Mouse (Mus musculus) kidney, postnatal 0 days (tissue): ENCODE measurements around the gene Usp8. TPM values are rescaled to one million over a fixed set of nuclear protein-coding genes. Genes with fewer than 3 reads are reported as not detected.

ENCODE experiments used
- ATAC-seq: fragments of 200-750 bp; cut with Nextera tagmentation; replicated peaks from 2 replicates; pipeline ENCODE4 v1.8.0; 2017; ENCODE audit warnings: low read depth, moderate number of reproducible peaks, moderate TSS enrichment, moderate library complexity; ENCODE audit not compliant: low FRiP score
- DNase-seq: peaks from one replicate; pipeline ENCODE4 v3.0.0-alpha.2; 2016; ENCODE audit warnings: low spot score
- H3K27ac ChIP-seq: fragments of 300-500 bp; sonication (generic); 2 replicates; pipeline ENCODE4 v1.5.1; 2014; ENCODE audit warnings: mild to moderate bottlenecking
- H3K27me3 ChIP-seq: fragments of 300-500 bp; sonication (generic); 2 replicates; pipeline ENCODE4 v1.6.1; 2014; ENCODE audit warnings: low read length, mixed read lengths; ENCODE audit not compliant: insufficient read depth
- H3K36me3 ChIP-seq: fragments of 300-500 bp; sonication (generic); 2 replicates; pipeline ENCODE4 v1.6.1; 2014; ENCODE audit warnings: low read length, mixed read lengths; ENCODE audit not compliant: insufficient read depth
- H3K4me1 ChIP-seq: fragments of 300-500 bp; sonication (generic); replicated peaks from 2 replicates; pipeline ENCODE4 v1.6.1; 2014; ENCODE audit warnings: antibody characterized with exemption, low read length, mixed read lengths; ENCODE audit not compliant: insufficient read depth
- H3K4me2 ChIP-seq: fragments of 300-500 bp; sonication (generic); 2 replicates; pipeline ENCODE4 v1.6.1; 2014; ENCODE audit warnings: mild to moderate bottlenecking, low read length, moderate library complexity, mixed read lengths
- H3K4me3 ChIP-seq: fragments of 300-500 bp; sonication (generic); replicated peaks from 2 replicates; pipeline ENCODE4 v1.5.1; 2014; ENCODE audit warnings: low read depth, low read length
- H3K9ac ChIP-seq: fragments of 300-500 bp; sonication (generic); 2 replicates; pipeline ENCODE4 v1.6.1; 2014; ENCODE audit warnings: low read depth, low read length
- H3K9me3 ChIP-seq: fragments of 300-500 bp; sonication (generic); replicated peaks from 2 replicates; pipeline ENCODE4 v1.6.1; 2016; ENCODE audit warnings: low read length, inconsistent platforms, mixed read lengths
- CTCF ChIP-seq: IDR thresholded peaks from 2 replicates; pipeline ENCODE4 v1.5.1; 2016; ENCODE audit warnings: antibody characterized with exemption, low read depth, mild to moderate bottlenecking, moderate library complexity
- WGBS: fragments of 180-500 bp; shearing (Covaris S2); extraction: QIAGEN DNeasy Blood & Tissue Kit; methylation state at CpG from one replicate; pipeline ENCODE4 v1.1.7; 2014; 5-methylcytosine and 5-hydroxymethylcytosine counted together
- polyA plus RNA-seq: library from polyadenylated mRNA; unstranded; fragments of >200 nt; fragmentation: Nextera tagmentation; extraction: Ambion mirVana; gene quantifications from 2 replicates; pipeline ENCODE4 v1.2.1, GENCODE M21; 2015

The Usp8 gene
- polyA plus RNA-seq, 1 experiment from 2014 or later, result 35.7 TPM

DNA sequence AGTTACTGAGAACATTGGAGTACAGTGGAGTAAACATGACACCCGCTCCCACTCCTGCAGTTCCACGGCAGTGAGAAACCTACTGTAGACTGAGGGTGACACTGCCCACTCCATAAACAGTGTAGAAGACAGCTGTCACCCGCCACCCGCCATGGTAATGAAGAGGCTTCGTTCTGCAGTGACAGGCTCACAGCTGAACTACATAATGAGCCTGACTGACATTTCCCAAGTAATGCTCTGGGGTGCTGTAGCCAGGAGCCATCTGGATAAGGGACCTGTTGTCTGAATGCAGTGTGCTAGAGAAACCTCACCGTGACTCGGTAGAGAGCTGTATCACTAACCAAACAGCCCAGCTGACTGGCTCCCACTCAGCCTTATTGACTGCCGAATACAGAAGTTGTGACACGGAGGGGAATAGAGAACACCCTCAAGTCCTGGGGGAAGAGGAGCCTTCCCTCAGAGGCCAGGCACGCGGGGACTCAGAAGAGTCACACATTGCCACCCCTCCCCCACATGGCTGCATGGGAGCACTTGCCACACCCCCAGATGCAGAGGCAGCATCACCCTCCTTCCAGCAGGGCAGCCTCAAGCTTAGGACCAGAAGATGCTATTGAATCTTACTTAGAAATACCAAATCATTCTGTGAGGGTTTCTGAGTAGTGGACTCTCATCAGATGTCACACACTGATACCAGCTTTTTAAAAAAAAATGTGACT is 58.9 kb downstream of the Usp8 start:
- ATAC-seq, result no peak
- 37% methylated on average over 11 of the region's 11 CpGs for WGBS

DNA sequence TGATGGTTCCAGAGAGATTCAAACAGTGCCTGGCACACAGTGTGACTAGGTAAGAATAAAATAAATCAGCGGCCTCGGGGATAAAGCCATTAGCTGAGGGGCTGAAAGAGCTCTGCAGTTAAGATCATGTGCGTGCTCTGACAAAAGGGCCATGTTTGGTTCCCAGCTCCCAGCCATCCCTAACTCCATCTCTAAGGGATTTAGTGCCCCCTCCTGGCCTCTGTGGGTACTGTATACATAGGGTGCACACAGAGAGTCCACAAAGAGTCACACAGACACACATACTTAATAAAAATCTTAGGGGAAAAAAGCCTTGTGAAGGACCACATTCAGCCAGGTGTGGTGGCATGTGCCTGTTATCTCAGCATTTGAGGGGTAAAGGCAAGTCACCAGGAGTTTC is 60.5 kb downstream of the Usp8 start:
- peak; percentile 15; the same call in 1 of the 2 replicates for TF ChIP-seq CTCF
- Histone ChIP-seq H3K9me3 (no peaks in the 10 kb centered on the region), H3K4me2 (no peak overlapping the region), H3K4me1 (no peaks in the 10 kb centered on the region), H3K4me3 (no peak overlapping the region), H3K9ac (no peak overlapping the region), H3K27ac (no peak overlapping the region), H3K27me3 (no peaks in the 10 kb centered on the region), H3K36me3 (peaks cover 2% of the 10 kb centered on the region; the same call in 1 of the 2 replicates)
- 98% methylated on average over 3 of the region's 3 CpGs for WGBS
- DNase-seq, result no peak
- no peak for ATAC-seq

More for the DNA sequence above, 58.9 kb downstream of the Usp8 start:
- Histone ChIP-seq H3K36me3 (peaks cover 7% of the 10 kb centered on the region; the same call in 1 of the 2 replicates), H3K4me3 (no peak overlapping the region), H3K9me3 (no peaks in the 10 kb centered on the region), H3K27me3 (no peaks in the 10 kb centered on the region), H3K9ac (no peak overlapping the region), H3K4me2 (no peak overlapping the region), H3K4me1 (no peaks in the 10 kb centered on the region), H3K27ac (no peak overlapping the region)
- TF ChIP-seq CTCF, result no peak
- DNase-seq, result peak; percentile 25

DNA sequence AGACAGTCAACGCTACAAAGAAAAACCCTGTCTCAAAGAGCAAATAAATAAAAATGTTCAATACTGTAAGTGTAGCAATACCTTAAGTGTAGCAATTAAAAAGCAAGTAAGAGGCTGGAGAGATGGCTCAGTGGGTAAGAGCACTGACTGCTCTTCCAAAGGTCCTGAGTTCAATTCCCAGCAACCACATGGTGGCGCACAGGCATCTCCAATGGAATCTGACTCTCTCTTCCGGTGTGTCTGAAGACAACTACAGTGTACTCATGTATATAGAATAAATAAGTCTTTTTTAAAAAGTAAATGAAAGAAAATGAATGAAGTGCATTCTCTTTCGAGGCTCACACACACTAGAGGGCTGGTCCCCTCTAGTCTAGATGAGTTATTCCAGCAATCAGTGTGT is 61.1 kb downstream of the Usp8 start:
- H3K4me3 ChIP-seq, result no peak overlapping the region
- no peak overlapping the region for H3K27ac ChIP-seq
- ATAC-seq, result no peak
- H3K9ac ChIP-seq, result no peak overlapping the region
- H3K4me2 ChIP-seq, result no peak overlapping the region
- no peaks in the 10 kb centered on the region for H3K4me1 ChIP-seq
- no peaks in the 10 kb centered on the region for H3K36me3 ChIP-seq
- no peaks in the 10 kb centered on the region for H3K27me3 ChIP-seq
- DNase-seq, result no peak
- peak; percentile 56 for TF ChIP-seq CTCF
- 71% methylated on average over 4 of the region's 4 CpGs for WGBS
- no peaks in the 10 kb centered on the region for H3K9me3 ChIP-seq

DNA sequence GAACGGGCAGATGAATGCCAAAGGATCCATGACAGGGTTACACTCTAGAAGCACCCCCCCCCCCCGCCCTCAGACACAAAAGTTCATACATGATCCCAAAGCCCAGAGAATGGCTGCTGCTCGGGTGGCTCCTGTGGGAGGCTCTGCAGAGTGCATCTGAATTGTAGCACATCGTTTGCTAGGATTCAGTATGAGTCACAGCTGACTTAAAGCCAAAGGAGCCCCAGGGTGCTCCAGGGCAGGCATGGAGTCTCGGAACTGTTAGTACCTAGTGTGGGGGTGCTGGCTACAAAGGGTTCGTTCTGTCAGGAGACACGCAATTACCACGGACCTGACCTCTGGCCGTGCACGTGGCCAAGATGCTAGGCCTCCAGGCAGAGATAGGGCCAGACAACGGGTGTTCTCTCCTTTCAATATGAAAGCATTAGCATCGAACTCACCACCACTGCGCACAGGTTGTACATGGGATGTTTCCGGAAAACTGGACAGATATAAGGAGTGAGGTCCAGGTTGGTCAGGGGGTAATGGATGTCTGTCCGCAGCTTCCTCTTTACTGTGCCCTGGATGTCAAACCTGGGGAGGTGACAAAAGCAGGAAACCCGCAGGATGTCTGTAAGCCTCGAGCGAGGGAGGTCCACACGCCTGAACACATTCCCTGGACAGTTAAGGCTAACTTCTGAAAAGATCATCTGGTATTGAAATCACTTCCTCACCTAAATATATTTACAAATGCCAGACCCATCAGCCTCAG is 62.5 kb downstream of the Usp8 start:
- no peaks in the 10 kb centered on the region for H3K27me3 ChIP-seq
- ATAC-seq (no peak), DNase-seq (no peak)
- no peak overlapping the region for H3K27ac ChIP-seq
- no peaks in the 10 kb centered on the region for H3K36me3 ChIP-seq
- 62% methylated on average over 19 of the region's 19 CpGs for WGBS
- no peak overlapping the region for H3K9ac ChIP-seq
- TF ChIP-seq CTCF, result no peak
- H3K4me3 ChIP-seq, result no peak overlapping the region
- H3K4me1 ChIP-seq, result no peaks in the 10 kb centered on the region
- H3K9me3 ChIP-seq, result no peaks in the 10 kb centered on the region
- no peak overlapping the region for H3K4me2 ChIP-seq

DNA sequence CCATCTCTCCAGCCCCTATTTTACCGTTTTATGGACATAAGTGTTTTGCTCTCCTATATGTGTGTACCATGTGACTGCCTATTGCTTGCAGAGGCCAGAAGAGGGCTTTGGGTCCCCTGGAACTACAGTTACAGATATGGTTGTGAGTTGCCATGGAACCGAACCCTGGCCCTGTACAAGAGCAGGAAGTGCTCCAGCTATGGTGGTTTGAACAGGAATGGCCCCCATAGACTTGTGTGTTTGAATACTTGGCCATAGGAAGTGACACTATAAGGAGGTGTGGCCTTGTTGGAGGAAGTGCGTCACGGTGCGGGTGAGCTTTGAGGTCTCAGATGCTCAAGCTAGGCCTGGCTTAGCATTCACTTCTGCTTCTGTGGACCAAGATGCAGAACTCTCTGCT is 65.1 kb downstream of the Usp8 start:
- Histone ChIP-seq H3K4me3 (no peak overlapping the region), H3K9ac (no peak overlapping the region), H3K27me3 (no peaks in the 10 kb centered on the region), H3K9me3 (no peaks in the 10 kb centered on the region), H3K4me2 (no peak overlapping the region), H3K36me3 (no peaks in the 10 kb centered on the region), H3K27ac (no peak overlapping the region), H3K4me1 (no peaks in the 10 kb centered on the region)
- 85% methylated on average over 5 of the region's 5 CpGs for WGBS
- ATAC-seq (no peak), DNase-seq (no peak)
- no peak for TF ChIP-seq CTCF

DNA sequence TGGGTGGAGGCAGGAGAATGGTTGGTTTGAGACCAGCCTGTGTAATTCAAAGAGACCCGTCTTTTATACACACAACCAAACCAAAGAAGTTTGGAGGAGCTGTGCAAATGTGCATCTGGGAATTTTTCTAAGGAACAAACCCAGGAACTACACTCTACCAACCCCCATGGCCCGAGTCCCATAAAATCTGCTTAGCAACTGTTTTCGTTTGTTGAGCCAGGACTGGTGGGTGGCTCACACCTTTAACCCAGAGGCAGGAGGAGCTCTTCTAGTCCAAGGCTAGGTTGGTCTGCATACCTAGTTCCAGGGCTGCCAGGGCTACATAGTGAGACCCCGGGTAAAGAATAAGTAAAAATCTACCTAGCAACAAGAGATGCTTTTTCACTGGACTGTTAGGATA is 68.8 kb downstream of the Usp8 start:
- ATAC-seq (no peak), DNase-seq (no peak)
- H3K4me1 ChIP-seq, result no peaks in the 10 kb centered on the region
- H3K9me3 ChIP-seq, result no peaks in the 10 kb centered on the region
- H3K4me3 ChIP-seq, result no peak overlapping the region
- no peak for TF ChIP-seq CTCF
- no peak overlapping the region for H3K27ac ChIP-seq
- no peaks in the 10 kb centered on the region for H3K36me3 ChIP-seq
- 59% methylated on average over 4 of the region's 4 CpGs for WGBS
- no peak overlapping the region for H3K9ac ChIP-seq
- H3K27me3 ChIP-seq, result no peaks in the 10 kb centered on the region
- H3K4me2 ChIP-seq, result no peak overlapping the region
